Mouse (Mus musculus): ENCODE results near the gene Fdxacb1. TPM values are rescaled to one million over a fixed set of nuclear protein-coding genes. Genes with fewer than 3 reads are reported as not detected.

Gene Fdxacb1
- 6.0 TPM for polyA plus RNA-seq (2014; fragmentation: Illumina TruSeq; extraction: RNeasy Lipid Tissue Mini Kit (QIAGEN cat#74804); ENCODE audit: insufficient read depth, low read depth, low replicate concordance)

GRCm38 (mm10) chr9:50768107-50769002 lies at the start of gene Fdxacb1:
Gene Fdxacb1 (plus strand): TSS chr9:50768236.

DNA sequence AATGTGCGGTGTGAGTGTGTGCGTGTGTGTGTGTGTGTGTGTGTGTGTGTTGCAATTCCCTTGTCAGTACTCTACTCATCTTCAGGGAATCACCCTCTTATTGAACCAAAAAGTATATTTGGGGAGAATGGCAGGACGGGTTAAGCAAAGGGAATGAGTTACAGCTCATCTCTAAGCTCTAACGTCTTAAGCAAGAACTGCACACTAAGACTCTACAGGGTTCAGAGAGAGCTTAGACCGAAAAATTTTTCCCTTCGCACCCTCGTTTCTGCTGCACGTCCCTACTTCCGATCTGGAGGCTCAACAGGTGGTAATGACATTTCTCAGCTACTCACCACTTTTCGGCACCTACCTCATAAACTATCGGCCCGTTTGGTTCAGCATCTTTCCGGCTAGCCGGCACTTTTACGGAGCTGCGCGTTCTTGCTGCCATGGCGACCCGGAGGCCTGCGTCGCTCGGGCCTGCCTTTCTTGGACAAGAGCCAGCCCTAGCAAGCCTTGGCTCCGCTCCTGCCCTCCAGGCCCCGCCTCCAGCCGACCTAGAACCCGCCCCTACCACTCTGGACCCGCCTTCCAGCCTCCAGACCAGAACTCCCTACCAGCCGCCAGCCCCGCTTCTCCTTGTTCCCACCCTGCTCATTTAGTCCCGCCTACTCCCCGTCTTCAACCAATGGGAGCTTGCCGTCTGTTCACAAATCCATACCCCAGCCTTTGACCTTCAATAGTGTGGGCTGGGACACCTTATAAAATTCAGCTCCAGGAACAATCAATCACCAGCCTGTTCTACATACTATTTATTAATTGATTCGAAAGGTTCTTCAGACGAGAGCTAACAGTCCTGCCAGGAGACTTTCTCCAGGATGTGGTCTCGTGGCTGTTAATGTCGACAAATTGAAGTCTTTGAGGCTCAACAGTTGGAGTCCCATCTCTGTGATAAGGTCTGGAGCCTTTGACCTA lies 28.8 kb upstream of the Fdxacb1 start, which contains the start of gene Dixdc1:
Gene Dixdc1 (minus strand): TSS at position 604 of the 957 bp plus-strand sequence.

GRCm38 (mm10) chr9:50746214-50746677 lies 21.8 kb upstream of the Fdxacb1 start, which contains the start of gene 2310030G06Rik:
Gene 2310030G06Rik (minus strand): TSS chr9:50746536.

DNA sequence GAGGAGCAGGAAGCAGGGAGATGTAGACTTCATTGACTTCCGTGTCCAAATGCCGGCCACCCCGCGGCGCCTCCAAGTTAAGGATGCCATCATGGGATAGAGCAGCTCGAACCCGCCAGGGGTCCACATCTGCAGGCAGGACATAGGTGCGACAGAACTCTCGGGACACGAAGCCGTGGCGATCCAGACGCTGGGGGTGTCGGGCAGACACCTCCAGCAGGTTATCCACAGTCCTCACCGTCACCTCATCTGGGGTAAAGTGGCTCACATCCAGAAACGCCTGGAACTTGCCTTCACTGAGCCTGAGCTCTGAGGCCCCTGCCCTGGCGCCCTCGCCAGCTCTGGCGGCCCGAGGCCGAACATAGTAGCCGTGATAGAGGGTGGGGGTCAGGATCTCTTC lies 16.7 kb upstream of the Fdxacb1 start, which contains the start of gene Cryab:
Gene Cryab (plus strand): TSS at position 3 of the 400 bp plus-strand sequence.

DNA sequence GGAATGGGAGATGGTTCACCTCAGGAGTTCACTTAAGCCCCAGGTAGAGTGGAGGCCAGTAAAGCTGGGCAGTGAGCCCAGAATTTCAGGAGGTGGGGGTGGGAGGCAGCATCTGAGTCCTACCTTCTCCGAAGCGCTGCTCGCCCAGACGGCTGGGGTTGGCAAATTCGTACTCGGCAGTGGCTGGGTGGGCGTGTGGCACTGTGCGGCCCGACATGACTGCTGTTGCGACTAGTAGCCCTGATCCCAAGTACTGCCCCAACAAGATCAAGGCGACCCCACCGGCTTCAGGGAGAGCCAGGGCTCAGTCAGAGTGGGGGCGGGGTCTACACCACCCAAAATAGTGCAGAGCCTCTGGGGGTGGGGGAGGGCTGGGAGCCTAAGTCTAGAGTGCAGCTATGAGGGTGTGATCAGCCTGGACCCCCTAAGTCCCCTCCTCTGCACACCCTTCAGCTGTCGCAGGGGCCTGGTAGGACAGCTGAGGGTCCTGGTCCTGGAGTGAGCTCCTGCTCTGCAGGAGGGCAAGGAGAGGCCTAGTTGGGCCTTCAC lies 15.9 kb upstream of the Fdxacb1 start, which contains the start of gene Hspb2:
Gene Hspb2 (minus strand): TSS at position 301 of the 549 bp plus-strand sequence.

GRCm38 (mm10) chr9:50774991-50775612 lies 7.1 kb downstream of the Fdxacb1 start, which contains the start of the genes Alg9 and 1110032A03Rik:
Gene Alg9 (plus strand): TSS chr9:50775019.
Gene 1110032A03Rik (minus strand): TSS chr9:50775520.

Other genes with a start within 250 kb of the Fdxacb1 start
- 72.1 TPM for gene Pts, start 239.5 kb upstream of the Fdxacb1 start, polyA plus RNA-seq (2014; fragmentation: Illumina TruSeq; extraction: RNeasy Lipid Tissue Mini Kit (QIAGEN cat#74804); ENCODE audit: insufficient read depth, low read depth, low replicate concordance)
- gene Il18, start 213.4 kb upstream of the Fdxacb1 start, polyA plus RNA-seq (2014; fragmentation: Illumina TruSeq; extraction: RNeasy Lipid Tissue Mini Kit (QIAGEN cat#74804); ENCODE audit: insufficient read depth, low read depth, low replicate concordance): 31.8 TPM
- gene Bco2, start 213.1 kb upstream of the Fdxacb1 start, polyA plus RNA-seq (2014; fragmentation: Illumina TruSeq; extraction: RNeasy Lipid Tissue Mini Kit (QIAGEN cat#74804); ENCODE audit: insufficient read depth, low read depth, low replicate concordance): 1.4 TPM
- not detected for gene Tex12, start 206.9 kb upstream of the Fdxacb1 start, polyA plus RNA-seq (2014; fragmentation: Illumina TruSeq; extraction: RNeasy Lipid Tissue Mini Kit (QIAGEN cat#74804); ENCODE audit: insufficient read depth, low read depth, low replicate concordance)
- gene Sdhd, start 164.4 kb upstream of the Fdxacb1 start, polyA plus RNA-seq (2014; fragmentation: Illumina TruSeq; extraction: RNeasy Lipid Tissue Mini Kit (QIAGEN cat#74804); ENCODE audit: insufficient read depth, low read depth, low replicate concordance): 151 TPM
- gene Timm8b, start 164.3 kb upstream of the Fdxacb1 start, polyA plus RNA-seq (2014; fragmentation: Illumina TruSeq; extraction: RNeasy Lipid Tissue Mini Kit (QIAGEN cat#74804); ENCODE audit: insufficient read depth, low read depth, low replicate concordance): 173 TPM
- 9.5 TPM for gene Pih1d2, start 150.9 kb upstream of the Fdxacb1 start, polyA plus RNA-seq (2014; fragmentation: Illumina TruSeq; extraction: RNeasy Lipid Tissue Mini Kit (QIAGEN cat#74804); ENCODE audit: insufficient read depth, low read depth, low replicate concordance)
- 10.5 TPM for gene Nkapd1, start 150.8 kb upstream of the Fdxacb1 start, polyA plus RNA-seq (2014; fragmentation: Illumina TruSeq; extraction: RNeasy Lipid Tissue Mini Kit (QIAGEN cat#74804); ENCODE audit: insufficient read depth, low read depth, low replicate concordance)
- 26.0 TPM for gene Dlat, start 108.5 kb upstream of the Fdxacb1 start, polyA plus RNA-seq (2014; fragmentation: Illumina TruSeq; extraction: RNeasy Lipid Tissue Mini Kit (QIAGEN cat#74804); ENCODE audit: insufficient read depth, low read depth, low replicate concordance)
- 5.6 TPM for gene Dixdc1, start 28.7 kb upstream of the Fdxacb1 start, polyA plus RNA-seq (2014; fragmentation: Illumina TruSeq; extraction: RNeasy Lipid Tissue Mini Kit (QIAGEN cat#74804); ENCODE audit: insufficient read depth, low read depth, low replicate concordance)
- gene 2310030G06Rik, start 21.7 kb upstream of the Fdxacb1 start, polyA plus RNA-seq (2014; fragmentation: Illumina TruSeq; extraction: RNeasy Lipid Tissue Mini Kit (QIAGEN cat#74804); ENCODE audit: insufficient read depth, low read depth, low replicate concordance): 21.1 TPM
- 400 TPM for gene Cryab, start 16.9 kb upstream of the Fdxacb1 start, polyA plus RNA-seq (2014; fragmentation: Illumina TruSeq; extraction: RNeasy Lipid Tissue Mini Kit (QIAGEN cat#74804); ENCODE audit: insufficient read depth, low read depth, low replicate concordance)
- 34.3 TPM for gene Hspb2, start 15.9 kb upstream of the Fdxacb1 start, polyA plus RNA-seq (2014; fragmentation: Illumina TruSeq; extraction: RNeasy Lipid Tissue Mini Kit (QIAGEN cat#74804); ENCODE audit: insufficient read depth, low read depth, low replicate concordance)
- gene Alg9, start 6.8 kb downstream of the Fdxacb1 start, polyA plus RNA-seq (2014; fragmentation: Illumina TruSeq; extraction: RNeasy Lipid Tissue Mini Kit (QIAGEN cat#74804); ENCODE audit: insufficient read depth, low read depth, low replicate concordance): 14.9 TPM
- gene 1110032A03Rik, start 7.3 kb downstream of the Fdxacb1 start, polyA plus RNA-seq (2014; fragmentation: Illumina TruSeq; extraction: RNeasy Lipid Tissue Mini Kit (QIAGEN cat#74804); ENCODE audit: insufficient read depth, low read depth, low replicate concordance): 58.9 TPM
- 13.1 TPM for gene Ppp2r1b, start 77.1 kb downstream of the Fdxacb1 start, polyA plus RNA-seq (2014; fragmentation: Illumina TruSeq; extraction: RNeasy Lipid Tissue Mini Kit (QIAGEN cat#74804); ENCODE audit: insufficient read depth, low read depth, low replicate concordance)
- gene Sik2, start 240.8 kb downstream of the Fdxacb1 start, polyA plus RNA-seq (2014; fragmentation: Illumina TruSeq; extraction: RNeasy Lipid Tissue Mini Kit (QIAGEN cat#74804); ENCODE audit: insufficient read depth, low read depth, low replicate concordance): 4.0 TPM

Measured in lung, adult 10 weeks (tissue).